Mouse (Mus musculus): Measurements from ENCODE around the gene Map1s. TPM values are rescaled to one million over a fixed set of nuclear protein-coding genes. Genes with fewer than 3 reads are reported as not detected.

Map1s gene
- polyA plus RNA-seq, 1 experiment from 2014 or later = 67.7 TPM

- no peaks in the 10 kb centered on the region for H3K9me3 ChIP-seq (ENCODE audit: control insufficient read depth, low read length)
- peak overlapping the region; percentile 59 for H3K4me3 ChIP-seq (replicated peaks; ENCODE audit: low read length)
- H3K36me3 ChIP-seq (ENCODE audit: control insufficient read depth, insufficient read depth) = 0 out of 2 replicates have a peak, but pooled peaks cover 5% of the 10 kb centered on the region
- no peaks in the 10 kb centered on the region; the same call in 1 of the 2 replicates for H3K27me3 ChIP-seq (replicated peaks; ENCODE audit: control insufficient read depth, insufficient read depth, low read length)
- peaks cover 56% of the 10 kb centered on the region for H3K4me1 ChIP-seq (replicated peaks; ENCODE audit: control insufficient read depth, insufficient read depth, low read length)
- H3K27ac ChIP-seq (ENCODE audit: low read length) = peak overlapping the region; percentile 96
- WGBS = 0% methylated on average over 45 of the region's 46 CpGs
- peak; percentile 86 for ATAC-seq
- peak overlapping the region; percentile 76 for H3K9ac ChIP-seq (replicated peaks; ENCODE audit: low read depth, low read length)
- peak overlapping the region; percentile 96 for H3K4me2 ChIP-seq (ENCODE audit: low read length)
Measured at GRCm38 (mm10) chr8:70865350-70866000, 40.3 kb upstream of the Map1s start.

GRCm38 (mm10) chr8:70866001-70866520, 39.7 kb upstream of the Map1s start:
- Histone ChIP-seq H3K4me1 (replicated peaks; ENCODE audit: control insufficient read depth, insufficient read depth, low read length) (peaks cover 56% of the 10 kb centered on the region), H3K9me3 (ENCODE audit: control insufficient read depth, low read length) (no peaks in the 10 kb centered on the region), H3K9ac (replicated peaks; ENCODE audit: low read depth, low read length) (peak overlapping the region; percentile 76), H3K27ac (ENCODE audit: low read length) (peak overlapping the region; percentile 91), H3K4me2 (ENCODE audit: low read length) (peak overlapping the region; percentile 58), H3K27me3 (replicated peaks; ENCODE audit: control insufficient read depth, insufficient read depth, low read length) (no peaks in the 10 kb centered on the region; the same call in 1 of the 2 replicates), H3K4me3 (replicated peaks; ENCODE audit: low read length) (peak overlapping the region; percentile 59), H3K36me3 (ENCODE audit: control insufficient read depth, insufficient read depth) (0 out of 2 replicates have a peak, but pooled peaks cover 5% of the 10 kb centered on the region)
- 7% methylated on average over 12 of the region's 12 CpGs for WGBS
- peak; percentile 16; the same call in 1 of the 2 replicates for ATAC-seq

- Histone ChIP-seq H3K27me3 (replicated peaks; ENCODE audit: control insufficient read depth, insufficient read depth, low read length) (no peaks in the 10 kb centered on the region; the same call in 1 of the 2 replicates), H3K36me3 (ENCODE audit: control insufficient read depth, insufficient read depth) (0 out of 2 replicates have a peak, but pooled peaks cover 5% of the 10 kb centered on the region), H3K27ac (ENCODE audit: low read length) (peak overlapping the region; percentile 91), H3K4me2 (ENCODE audit: low read length) (no peak overlapping the region), H3K4me1 (replicated peaks; ENCODE audit: control insufficient read depth, insufficient read depth, low read length) (peaks cover 58% of the 10 kb centered on the region), H3K9ac (replicated peaks; ENCODE audit: low read depth, low read length) (peak overlapping the region; percentile 76; the same call in 1 of the 2 replicates), H3K4me3 (replicated peaks; ENCODE audit: low read length) (no peak overlapping the region), H3K9me3 (ENCODE audit: control insufficient read depth, low read length) (no peaks in the 10 kb centered on the region)
- no peak for ATAC-seq
- 85% methylated on average over 7 of the region's 7 CpGs for WGBS
Measured at GRCm38 (mm10) chr8:70866566-70866965, 39.2 kb upstream of the Map1s start.

GRCm38 (mm10) chr8:70868559-70869198, 37.1 kb upstream of the Map1s start:
- no peak overlapping the region for H3K4me3 ChIP-seq (replicated peaks; ENCODE audit: low read length)
- H3K9ac ChIP-seq (replicated peaks; ENCODE audit: low read depth, low read length) = peak overlapping the region; percentile 55
- H3K4me1 ChIP-seq (replicated peaks; ENCODE audit: control insufficient read depth, insufficient read depth, low read length) = peaks cover 50% of the 10 kb centered on the region
- H3K27ac ChIP-seq (ENCODE audit: low read length) = peak overlapping the region; percentile 64
- 0 out of 2 replicates have a peak, but pooled peaks cover 5% of the 10 kb centered on the region for H3K36me3 ChIP-seq (ENCODE audit: control insufficient read depth, insufficient read depth)
- no peaks in the 10 kb centered on the region for H3K27me3 ChIP-seq (replicated peaks; ENCODE audit: control insufficient read depth, insufficient read depth, low read length)
- no peaks in the 10 kb centered on the region for H3K9me3 ChIP-seq (ENCODE audit: control insufficient read depth, low read length)
- no peak for ATAC-seq
- peak overlapping the region; percentile 26 for H3K4me2 ChIP-seq (ENCODE audit: low read length)
- 18% methylated on average over 40 of the region's 40 CpGs for WGBS

- H3K4me1 ChIP-seq (replicated peaks; ENCODE audit: control insufficient read depth, insufficient read depth, low read length) = peaks cover 45% of the 10 kb centered on the region
- H3K27me3 ChIP-seq (replicated peaks; ENCODE audit: control insufficient read depth, insufficient read depth, low read length) = no peaks in the 10 kb centered on the region
- WGBS = 39% methylated on average over 5 of the region's 5 CpGs
- peak overlapping the region; percentile 55 for H3K9ac ChIP-seq (replicated peaks; ENCODE audit: low read depth, low read length)
- 0 out of 2 replicates have a peak, but pooled peaks cover 5% of the 10 kb centered on the region for H3K36me3 ChIP-seq (ENCODE audit: control insufficient read depth, insufficient read depth)
- H3K9me3 ChIP-seq (ENCODE audit: control insufficient read depth, low read length) = no peaks in the 10 kb centered on the region
- ATAC-seq = no peak
- H3K27ac ChIP-seq (ENCODE audit: low read length) = peak overlapping the region; percentile 64
- peak overlapping the region; percentile 26 for H3K4me2 ChIP-seq (ENCODE audit: low read length)
- no peak overlapping the region for H3K4me3 ChIP-seq (replicated peaks; ENCODE audit: low read length)
Measured at GRCm38 (mm10) chr8:70869199-70869571, 36.5 kb upstream of the Map1s start.

- H3K4me2 ChIP-seq (ENCODE audit: low read length) = peak overlapping the region; percentile 26; the same call in 1 of the 2 replicates
- 39% methylated on average over 16 of the region's 16 CpGs for WGBS
- 0 out of 2 replicates have a peak, but pooled peaks have one; percentile 9 for ATAC-seq
- H3K9me3 ChIP-seq (ENCODE audit: control insufficient read depth, low read length) = no peaks in the 10 kb centered on the region
- H3K36me3 ChIP-seq (ENCODE audit: control insufficient read depth, insufficient read depth) = 0 out of 2 replicates have a peak, but pooled peaks cover 5% of the 10 kb centered on the region
- H3K27me3 ChIP-seq (replicated peaks; ENCODE audit: control insufficient read depth, insufficient read depth, low read length) = no peaks in the 10 kb centered on the region
- H3K9ac ChIP-seq (replicated peaks; ENCODE audit: low read depth, low read length) = peak overlapping the region; percentile 55
- H3K27ac ChIP-seq (ENCODE audit: low read length) = peak overlapping the region; percentile 64
- peaks cover 40% of the 10 kb centered on the region for H3K4me1 ChIP-seq (replicated peaks; ENCODE audit: control insufficient read depth, insufficient read depth, low read length)
- H3K4me3 ChIP-seq (replicated peaks; ENCODE audit: low read length) = no peak overlapping the region
Measured at GRCm38 (mm10) chr8:70869601-70870041, 36.1 kb upstream of the Map1s start.

- Histone ChIP-seq H3K9ac (replicated peaks; ENCODE audit: low read depth, low read length) (no peak overlapping the region), H3K4me2 (ENCODE audit: low read length) (no peak overlapping the region)
- WGBS = 81% methylated on average over 5 of the region's 5 CpGs
Measured at GRCm38 (mm10) chr8:70871195-70871807, 34.4 kb upstream of the Map1s start.

GRCm38 (mm10) chr8:70872643-70873363, 32.9 kb upstream of the Map1s start:
- ATAC-seq = 0 out of 2 replicates have a peak, but pooled peaks have one; percentile 0
- peak overlapping the region; percentile 92 for H3K4me3 ChIP-seq (replicated peaks; ENCODE audit: low read length)
- H3K9ac ChIP-seq (replicated peaks; ENCODE audit: low read depth, low read length) = peak overlapping the region; percentile 80

More at GRCm38 (mm10) chr8:70871195-70871807, 34.4 kb upstream of the Map1s start:
- Histone ChIP-seq H3K27me3 (replicated peaks; ENCODE audit: control insufficient read depth, insufficient read depth, low read length) (no peaks in the 10 kb centered on the region), H3K36me3 (ENCODE audit: control insufficient read depth, insufficient read depth) (0 out of 2 replicates have a peak, but pooled peaks cover 5% of the 10 kb centered on the region), H3K4me3 (replicated peaks; ENCODE audit: low read length) (no peak overlapping the region), H3K27ac (ENCODE audit: low read length) (no peak overlapping the region), H3K9me3 (ENCODE audit: control insufficient read depth, low read length) (no peaks in the 10 kb centered on the region), H3K4me1 (replicated peaks; ENCODE audit: control insufficient read depth, insufficient read depth, low read length) (peaks cover 30% of the 10 kb centered on the region)
- ATAC-seq = no peak

More at GRCm38 (mm10) chr8:70872643-70873363, 32.9 kb upstream of the Map1s start:
- peaks cover 29% of the 10 kb centered on the region for H3K4me1 ChIP-seq (replicated peaks; ENCODE audit: control insufficient read depth, insufficient read depth, low read length)
- H3K9me3 ChIP-seq (ENCODE audit: control insufficient read depth, low read length) = no peaks in the 10 kb centered on the region
- peak overlapping the region; percentile 92 for H3K27ac ChIP-seq (ENCODE audit: low read length)
- H3K4me2 ChIP-seq (ENCODE audit: low read length) = peak overlapping the region; percentile 64
- no peaks in the 10 kb centered on the region for H3K27me3 ChIP-seq (replicated peaks; ENCODE audit: control insufficient read depth, insufficient read depth, low read length)
- 5% methylated on average over 30 of the region's 31 CpGs for WGBS
- H3K36me3 ChIP-seq (ENCODE audit: control insufficient read depth, insufficient read depth) = 0 out of 2 replicates have a peak, but pooled peaks cover 3% of the 10 kb centered on the region

Data from forebrain, embryonic 16.5 days (tissue).